Mouse (Mus musculus) MEL (cell line): Measurements from ENCODE around the gene Defb22. TPM values are rescaled to one million over a fixed set of nuclear protein-coding genes. Genes with fewer than 3 reads are reported as not detected.

Experiments used
- DNase-seq: peaks from one replicate; pipeline ENCODE4 v3.0.0; 2011; ENCODE audit warnings: low read depth, low spot score
- H3K27ac ChIP-seq: 2 replicates; pipeline ENCODE4 v1.5.1; 2012; ENCODE audit warnings: low read depth, mild to moderate bottlenecking, control low read depth, low read length, moderate library complexity; ENCODE audit not compliant: control insufficient read depth
- H3K27me3 ChIP-seq, 2 experiments: fragments of 150-350 bp in 1 of 2; sonication (generic) in 1 of 2; 2 replicates each; pipeline ENCODE4 v1.6.1; 2012; ENCODE audit warnings: low read length in 2 of 2, mild to moderate bottlenecking in 2 of 2, improper control_type of control experiment in 1 of 2, moderate library complexity in 1 of 2; ENCODE audit not compliant: insufficient read depth in 2 of 2, control insufficient read depth in 1 of 2
- H3K36me3 ChIP-seq, 2 experiments: 2 replicates each; pipeline ENCODE4 v1.6.1; 2012 to 2014; ENCODE audit warnings: low read length in 2 of 2, improper control_type of control experiment in 1 of 2, inconsistent platforms in 1 of 2, mild to moderate bottlenecking in 1 of 2; ENCODE audit not compliant: insufficient read depth in 2 of 2, control insufficient read depth in 1 of 2
- H3K4me1 ChIP-seq, 2 experiments: fragments of 150-350 bp in 1 of 2; sonication (generic) in 1 of 2; 2 replicates each; pipeline ENCODE4 v1.6.1; 2012; ENCODE audit warnings: low read length in 2 of 2, improper control_type of control experiment in 1 of 2, mild to moderate bottlenecking in 1 of 2; ENCODE audit not compliant: insufficient read depth in 2 of 2, control insufficient read depth in 1 of 2
- H3K4me3 ChIP-seq, 2 experiments: fragments of 150-350 bp in 1 of 2; sonication (generic) in 1 of 2; 2 replicates each; pipeline ENCODE4 v1.5.1; 2012; ENCODE audit warnings: low read depth in 2 of 2, low read length in 2 of 2, mild to moderate bottlenecking in 2 of 2, moderate library complexity in 2 of 2, control low read depth in 1 of 2, improper control_type of control experiment in 1 of 2; ENCODE audit not compliant: control insufficient read depth in 1 of 2, insufficient read depth in 1 of 2
- H3K79me2 ChIP-seq: 2 replicates; pipeline ENCODE4 v1.6.1; 2012; ENCODE audit warnings: mild to moderate bottlenecking, low read length, moderate library complexity; ENCODE audit not compliant: control insufficient read depth, poor library complexity, insufficient read depth
- H3K9ac ChIP-seq: 2 replicates; pipeline ENCODE4 v1.6.1; 2012; ENCODE audit warnings: low read depth, mild to moderate bottlenecking, control low read depth, low read length, moderate library complexity; ENCODE audit not compliant: control insufficient read depth, poor library complexity, severe bottlenecking
- H3K9me3 ChIP-seq: fragments of 150-350 bp; sonication (generic); replicated peaks from 2 replicates; pipeline ENCODE4 v1.6.1; 2012; ENCODE audit warnings: mild to moderate bottlenecking, low read length, improper control_type of control experiment, moderate library complexity; ENCODE audit not compliant: insufficient read depth
- BHLHE40 ChIP-seq: IDR thresholded peaks from 2 replicates; pipeline ENCODE4 v1.6.1; 2012; ENCODE audit warnings: low read depth, mild to moderate bottlenecking, inconsistent platforms, low read length, improper control_type of control experiment, borderline replicate concordance
- CHD2 ChIP-seq: IDR thresholded peaks from 2 replicates; pipeline ENCODE4 v1.6.1; 2011; ENCODE audit warnings: low read length, improper control_type of control experiment
- CTCF ChIP-seq, 3 experiments: IDR thresholded peaks in 2 of 3; conservative IDR thresholded peaks in 1 of 3; 2 replicates each; pipeline ENCODE4 v1.5.1; 2011 to 2012; ENCODE audit warnings: low read length in 3 of 3, low read depth in 2 of 3, mild to moderate bottlenecking in 2 of 3, improper control_type of control experiment in 1 of 3, inconsistent platforms in 1 of 3, mixed read lengths in 1 of 3, moderate library complexity in 1 of 3; ENCODE audit not compliant: control insufficient read depth in 1 of 3, insufficient read depth in 1 of 3, poor library complexity in 1 of 3, severe bottlenecking in 1 of 3
- E2F4 ChIP-seq: IDR thresholded peaks from 2 replicates; pipeline ENCODE4 v1.6.1; 2011; ENCODE audit warnings: low read depth, low read length, improper control_type of control experiment, borderline replicate concordance
- ELF1 ChIP-seq: IDR thresholded peaks from 2 replicates; pipeline ENCODE4 v1.6.1; 2014; ENCODE audit warnings: low read depth, mild to moderate bottlenecking, inconsistent platforms, low read length, improper control_type of control experiment, moderate library complexity
- GABPA ChIP-seq: IDR thresholded peaks from 2 replicates; pipeline ENCODE4 v1.6.1; 2012; ENCODE audit warnings: low read depth, mild to moderate bottlenecking, inconsistent platforms, low read length, improper control_type of control experiment, moderate library complexity
- KAT2A ChIP-seq: conservative IDR thresholded peaks from 2 replicates; pipeline ENCODE4 v1.6.1; 2012; ENCODE audit warnings: low read depth, low read length, improper control_type of control experiment, inconsistent platforms
- MAFK ChIP-seq: IDR thresholded peaks from 2 replicates; pipeline ENCODE4 v1.6.1; 2011; ENCODE audit warnings: low read depth, mild to moderate bottlenecking, low read length, improper control_type of control experiment, borderline replicate concordance
- MAZ ChIP-seq: IDR thresholded peaks from 2 replicates; pipeline ENCODE4 v1.6.1; 2012; ENCODE audit warnings: low read depth, mild to moderate bottlenecking, inconsistent platforms, low read length, improper control_type of control experiment
- MXI1 ChIP-seq: IDR thresholded peaks from 2 replicates; pipeline ENCODE4 v1.6.1; 2011; ENCODE audit warnings: mild to moderate bottlenecking, low read depth, low read length, improper control_type of control experiment
- MYB ChIP-seq: IDR thresholded peaks from 2 replicates; pipeline ENCODE4 v1.6.1; 2011; ENCODE audit warnings: mild to moderate bottlenecking, low read depth, low read length, improper control_type of control experiment
- MYC ChIP-seq: IDR thresholded peaks from 2 replicates; pipeline ENCODE4 v1.6.1; 2011; ENCODE audit warnings: low read depth, mild to moderate bottlenecking, low read length, improper control_type of control experiment, moderate library complexity
- NELFE ChIP-seq: IDR thresholded peaks from 2 replicates; pipeline ENCODE4 v1.6.1; 2011; ENCODE audit warnings: low read depth, low read length, improper control_type of control experiment
- POLR2A ChIP-seq, 2 experiments: IDR thresholded peaks; 2 replicates each; pipeline ENCODE4 v1.6.1; 2011 to 2012; ENCODE audit warnings: low read length in 2 of 2, mild to moderate bottlenecking in 2 of 2, control low read depth in 1 of 2, improper control_type of control experiment in 1 of 2, low read depth in 1 of 2, moderate library complexity in 1 of 2; ENCODE audit not compliant: control insufficient read depth in 1 of 2, insufficient read depth in 1 of 2, poor library complexity in 1 of 2
- POLR2AphosphoS2 ChIP-seq: IDR thresholded peaks from 2 replicates; pipeline ENCODE4 v1.6.1; 2011; ENCODE audit warnings: low read length, improper control_type of control experiment
- SIN3A ChIP-seq: IDR thresholded peaks from 2 replicates; pipeline ENCODE4 v1.6.1; 2012; ENCODE audit warnings: low read length, improper control_type of control experiment, inconsistent platforms
- TAL1 ChIP-seq: IDR thresholded peaks from 2 replicates; pipeline ENCODE4 v1.6.1; 2012; ENCODE audit warnings: mild to moderate bottlenecking, inconsistent platforms, low read length, moderate library complexity, mixed read lengths
- TBP ChIP-seq: IDR thresholded peaks from 2 replicates; pipeline ENCODE4 v1.8.0; 2011; ENCODE audit warnings: low read depth, low read length, improper control_type of control experiment
- UBTF ChIP-seq: IDR thresholded peaks from 2 replicates; pipeline ENCODE4 v1.6.1; 2012; ENCODE audit warnings: low read depth, mild to moderate bottlenecking, inconsistent platforms, low read length, improper control_type of control experiment, moderate library complexity, borderline replicate concordance; ENCODE audit not compliant: insufficient read depth
- ZC3H11A ChIP-seq: IDR thresholded peaks from 2 replicates; pipeline ENCODE4 v1.6.1; 2012; ENCODE audit warnings: low read depth, mild to moderate bottlenecking, inconsistent platforms, low read length, improper control_type of control experiment
- ZMIZ1 ChIP-seq: IDR thresholded peaks from 2 replicates; pipeline ENCODE4 v1.6.1; 2012; ENCODE audit warnings: low read depth, mild to moderate bottlenecking, inconsistent platforms, low read length, improper control_type of control experiment, moderate library complexity
- polyA plus RNA-seq, 2 experiments: library from polyadenylated mRNA; stranded (reverse) in 1 of 2; unstranded in 1 of 2; fragments of >175 nt in 1 of 2; fragments of >200 nt in 1 of 2; gene quantifications; 2 replicates each; pipeline versions ENCODE4 v1.2.1 to v1.2.4; 2012; ENCODE audit warnings: low replicate concordance in 2 of 2, low read depth in 1 of 2; ENCODE audit not compliant: insufficient read length in 2 of 2, insufficient read depth in 1 of 2, missing spikeins in 1 of 2
- total RNA-seq: library from RNA; depleted of rRNA; stranded (reverse); fragments of 300-350 nt; gene quantifications from 2 replicates; pipeline ENCODE4 v1.2.3, GENCODE M21; 2012; rRNA removed

Defb22 gene
- total RNA-seq, result not detected in 2 replicates
- not detected for polyA plus RNA-seq

DNA sequence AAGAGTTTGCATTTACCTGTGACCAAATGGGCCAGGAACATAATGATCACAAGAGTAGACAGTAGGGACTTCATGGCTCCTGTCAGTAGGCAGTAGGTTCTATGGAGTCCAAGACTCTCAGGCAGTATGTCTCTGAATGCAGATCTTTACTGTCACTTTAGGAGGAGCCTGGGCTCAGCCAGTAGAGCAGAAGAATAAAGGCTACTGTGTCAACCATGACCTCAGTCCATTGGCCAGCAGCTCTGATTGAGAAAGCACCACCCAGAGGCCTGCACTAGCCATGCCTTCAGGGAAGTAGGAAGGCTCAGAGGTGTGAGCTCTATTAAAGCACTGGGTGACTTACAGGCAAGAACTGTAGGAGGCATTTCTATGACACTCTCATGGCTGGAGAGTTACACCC lies at the start of gene Defb22:
TSS of gene Defb22 (minus strand) at position 101 of the 400 bp plus-strand sequence.
- DNase-seq, result no peak

DNA sequence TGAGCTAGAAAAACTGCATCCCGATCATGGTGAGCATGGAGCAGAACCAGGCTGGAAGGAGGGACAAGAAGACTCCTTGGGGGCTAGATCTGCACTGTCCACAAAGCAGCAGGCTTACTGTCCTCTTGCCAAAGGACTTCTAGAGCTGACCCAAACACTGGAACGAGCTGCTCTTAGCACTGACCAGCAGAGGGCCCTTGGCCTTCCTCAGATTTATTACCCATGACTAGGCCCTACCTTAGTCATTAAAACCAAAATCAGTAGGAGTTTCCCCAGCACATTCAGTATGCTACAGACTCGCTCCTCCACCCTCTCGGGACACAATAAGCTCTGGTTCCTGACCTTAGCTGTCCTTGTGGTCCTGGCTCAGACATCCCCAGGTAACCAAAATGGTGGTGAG lies 28.0 kb upstream of the Defb22 start, which contains the start of gene Defb28:
TSS of gene Defb28 (plus strand) at position 275 of the 400 bp plus-strand sequence.
- DNase-seq, result no peak
- no peaks in the 10 kb centered on the region for H3K4me1 ChIP-seq
- no peaks in the 10 kb centered on the region for H3K9me3 ChIP-seq
- H3K27ac ChIP-seq, result no peak within 1 kb of the TSS
- peaks cover 0 to 15% of the 10 kb centered on the region in 2 experiments for H3K27me3 ChIP-seq
- H3K79me2 ChIP-seq, result no peaks in the 10 kb centered on the region
- H3K36me3 ChIP-seq, result no peaks in the 10 kb centered on the region
- no peak within 1 kb of the TSS for H3K9ac ChIP-seq
- no peak within 1 kb of the TSS for H3K4me3 ChIP-seq
- no peak for TF ChIP-seq TBP
- TF ChIP-seq ZC3H11A, result no peak
- TF ChIP-seq SIN3A, result no peak
- no peak for TF ChIP-seq MAFK
- TF ChIP-seq POLR2AphosphoS2, result no peak
- TF ChIP-seq BHLHE40, result no peak
- no peak for TF ChIP-seq MXI1
- no peak for TF ChIP-seq MYC
- TF ChIP-seq NELFE, result no peak

More for the DNA sequence above, at the start of gene Defb22:
- no peak within 1 kb of the TSS for H3K27ac ChIP-seq
- H3K4me3 ChIP-seq, result no peak within 1 kb of the TSS
- TF ChIP-seq BHLHE40 (no peak), CHD2 (no peak), POLR2A (IDR thresholded peaks at IDR 0.05; ENCODE audit: control insufficient read depth in 1 of 2, insufficient read depth in 1 of 2, low read depth in 1 of 2, low read length in 2 of 2, poor library complexity in 1 of 2) (no peak)
- TF ChIP-seq, all 39 proteins: peak for 0
- no peak within 1 kb of the TSS for H3K9ac ChIP-seq
- peaks cover 3 to 4% of the 10 kb centered on the region in 2 experiments; a peak in 3 of 4 replicates for H3K27me3 ChIP-seq
- H3K9me3 ChIP-seq, result no peaks in the 10 kb centered on the region
- H3K79me2 ChIP-seq, result no peaks in the 10 kb centered on the region
- H3K4me1 ChIP-seq, result peaks cover 0 to 3% of the 10 kb centered on the region in 2 experiments; a peak in 1 of 4 replicates
- peaks cover 0 to 3% of the 10 kb centered on the region in 2 experiments; a peak in 2 of 4 replicates for H3K36me3 ChIP-seq

DNA sequence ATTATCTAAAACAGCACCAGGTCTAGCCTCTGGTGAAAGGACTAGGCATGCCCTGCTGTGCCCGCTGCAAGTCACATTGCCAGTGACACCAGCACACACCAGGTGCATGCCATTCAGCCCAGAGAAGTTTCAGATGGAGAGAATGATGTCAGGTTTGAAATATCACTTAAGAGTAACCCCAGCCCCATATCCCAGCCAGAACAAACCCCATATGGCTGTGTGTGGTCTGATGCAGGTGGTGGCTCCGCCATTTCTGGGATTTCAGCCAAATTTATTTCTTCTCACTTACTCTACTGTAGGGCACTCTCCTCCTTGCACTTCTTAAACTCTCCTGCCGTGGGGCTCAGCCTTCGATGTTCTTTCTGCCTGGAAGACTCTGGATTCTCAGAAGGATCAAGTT lies 26.1 kb upstream of the Defb22 start:
- Histone ChIP-seq H3K4me3 (no peak overlapping the region), H3K9me3 (no peaks in the 10 kb centered on the region), H3K36me3 (no peaks in the 10 kb centered on the region), H3K9ac (no peak overlapping the region), H3K27ac (no peak overlapping the region), H3K79me2 (no peaks in the 10 kb centered on the region), H3K4me1 (no peaks in the 10 kb centered on the region), H3K27me3 (peaks cover 0 to 17% of the 10 kb centered on the region in 2 experiments)
- no peak for DNase-seq
- no peak for TF ChIP-seq UBTF
- TF ChIP-seq GABPA, result no peak
- TF ChIP-seq ZC3H11A, result no peak
- TF ChIP-seq E2F4, result no peak
- no peak for TF ChIP-seq BHLHE40
- no peak for TF ChIP-seq ZMIZ1
- no peak for TF ChIP-seq CTCF (IDR thresholded peaks at IDR 0.05 in 2 of 3, conservative IDR thresholded peaks at IDR 0.05 in 1 of 3; ENCODE audit: control insufficient read depth in 1 of 3, insufficient read depth in 1 of 3, low read depth in 2 of 3, low read length in 3 of 3, poor library complexity in 1 of 3, severe bottlenecking in 1 of 3)
- TF ChIP-seq POLR2A (IDR thresholded peaks at IDR 0.05; ENCODE audit: control insufficient read depth in 1 of 2, insufficient read depth in 1 of 2, low read depth in 1 of 2, low read length in 2 of 2, poor library complexity in 1 of 2), result no peak
- TF ChIP-seq ELF1, result no peak
- no peak for TF ChIP-seq MAZ
- TF ChIP-seq MYB, result no peak
- no peak for TF ChIP-seq KAT2A
- TF ChIP-seq TAL1, result no peak
